In the genomic region with DNA sequence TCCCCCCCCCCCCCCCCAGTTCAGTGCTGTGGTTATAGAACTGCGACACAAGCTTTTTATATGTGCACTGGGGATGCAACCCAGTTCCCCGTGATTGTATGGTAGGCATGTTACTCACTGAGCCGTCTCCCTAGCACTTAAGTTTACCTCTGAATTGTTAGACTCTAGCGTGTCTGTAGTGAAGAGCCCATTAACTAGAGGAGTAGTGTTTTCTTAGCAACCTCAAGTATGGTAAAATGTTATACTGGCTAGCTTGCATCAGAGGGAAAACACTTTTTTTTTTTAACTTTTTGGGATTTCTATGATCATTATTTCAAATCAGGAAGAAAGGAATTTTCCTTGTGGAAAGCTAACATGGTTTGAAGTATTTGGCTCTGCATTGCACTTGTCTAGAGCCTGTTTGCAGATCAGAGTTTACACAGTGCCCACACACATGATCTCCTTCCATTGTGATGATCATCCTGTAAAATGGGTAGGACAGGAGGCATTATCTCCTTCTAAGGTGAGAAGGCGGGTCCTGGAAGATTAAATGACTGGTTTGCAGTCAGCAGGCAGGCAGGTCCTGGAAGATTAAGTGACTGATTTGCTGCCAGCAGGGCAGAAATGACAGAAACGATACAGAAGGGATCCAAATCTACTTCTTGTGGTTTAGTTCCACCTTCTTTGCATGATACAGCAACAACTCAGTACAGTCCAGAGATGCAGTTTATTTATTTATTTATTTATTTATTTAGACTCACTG, we compare ENCODE assay signal across 30 mouse cellular contexts.
DNase-seq lines count a peak whose midpoint lies in the region; ATAC-seq lines count a peak whose summit lies in the region.
"Had no signal": no experiment of that assay in that cellular context is flagged by ENCODE, and none has a peak within 500 bp of the region (broad histone marks: within the 10 kb centered on the region; RNA-seq: fewer than 3 reads in every experiment).

No protein-coding gene starts in this region.

- 84% methylated on average over 6 of the region's 6 CpGs for WGBS in midbrain, embryonic 16.5 days
- WGBS in midbrain, embryonic 11.5 days = 85% methylated on average over 6 of the region's 6 CpGs

- H3K9me3 ChIP-seq in midbrain, embryonic 16.5 days (replicated peaks; ENCODE audit: control insufficient read depth, low read length, poor library complexity, severe bottlenecking) = no peaks in the 10 kb centered on the region
- no peaks in the 10 kb centered on the region for H3K9me3 ChIP-seq in midbrain, embryonic 11.5 days (ENCODE audit: control insufficient read depth, low read length)
- H3K9me3 ChIP-seq: embryonic facial prominence, embryonic 10.5 days; embryonic facial prominence, embryonic 15.5 days; forebrain, embryonic 13.5 days; heart, embryonic 12.5 days; limb, embryonic 12.5 days; neural tube, embryonic 12.5 days had no signal

- no peak overlapping the region for H3K27ac ChIP-seq in midbrain, embryonic 16.5 days (ENCODE audit: low read length)
- no peak overlapping the region for H3K27ac ChIP-seq in midbrain, embryonic 11.5 days (ENCODE audit: low read depth, low read length)
- H3K27ac ChIP-seq: embryonic facial prominence, embryonic 10.5 days; embryonic facial prominence, embryonic 15.5 days; forebrain, embryonic 13.5 days; gastrocnemius, adult 2 months; heart, adult 2 months; left cerebral cortex, adult 2 months; limb, embryonic 12.5 days; macrophage; neural tube, embryonic 12.5 days had no signal

- ATAC-seq in midbrain, embryonic 16.5 days = 0 out of 2 replicates have a peak, but pooled peaks have one; percentile 19
- no peak for ATAC-seq in midbrain, embryonic 11.5 days (ENCODE audit: low FRiP score)
- ATAC-seq: activated CD4-positive, CD25-positive, alpha-beta regulatory T cell, adult 4 months; forebrain, embryonic 13.5 days; inflammation-experienced regulatory T-cells, adult 6 months had no signal

- no peak overlapping the region for H3K9ac ChIP-seq in midbrain, embryonic 16.5 days (ENCODE audit: low read depth, low read length)
- H3K9ac ChIP-seq in midbrain, embryonic 11.5 days (ENCODE audit: low read length) = no peak overlapping the region
- H3K9ac ChIP-seq: embryonic facial prominence, embryonic 15.5 days; forebrain, embryonic 13.5 days; heart, embryonic 12.5 days; hindbrain, embryonic 14.5 days; limb, embryonic 12.5 days; neural tube, embryonic 12.5 days had no signal

- no peaks in the 10 kb centered on the region for H3K27me3 ChIP-seq in midbrain, embryonic 16.5 days (ENCODE audit: control insufficient read depth, insufficient read depth, low read depth, low read length)
- H3K27me3 ChIP-seq in midbrain, embryonic 11.5 days (ENCODE audit: control insufficient read depth, insufficient read depth, low read length) = no peaks in the 10 kb centered on the region
- H3K27me3 ChIP-seq: embryonic facial prominence, embryonic 15.5 days; forebrain, embryonic 13.5 days; heart, embryonic 12.5 days; limb, embryonic 12.5 days; neural tube, embryonic 12.5 days had no signal

- no peak overlapping the region for H3K4me3 ChIP-seq in midbrain, embryonic 16.5 days (ENCODE audit: low read depth, low read length)
- H3K4me3 ChIP-seq in midbrain, embryonic 11.5 days (ENCODE audit: low read depth, low read length) = no peak overlapping the region
- H3K4me3 ChIP-seq: embryonic facial prominence, embryonic 10.5 days; embryonic facial prominence, embryonic 15.5 days; forebrain, embryonic 13.5 days; gastrocnemius, adult 2 months; heart, adult 2 months; heart, embryonic 12.5 days; left cerebral cortex, adult 2 months; limb, embryonic 12.5 days; myocyte; neural tube, embryonic 12.5 days had no signal

- no peak overlapping the region for H3K4me2 ChIP-seq in midbrain, embryonic 16.5 days (ENCODE audit: low read length)
- H3K4me2 ChIP-seq in midbrain, embryonic 11.5 days = no peak overlapping the region
- H3K4me2 ChIP-seq: embryonic facial prominence, embryonic 15.5 days; forebrain, embryonic 13.5 days; heart, embryonic 12.5 days; hindbrain, embryonic 14.5 days; limb, embryonic 12.5 days; liver, embryonic 11.5 days; neural tube, embryonic 12.5 days had no signal

- no peaks in the 10 kb centered on the region for H3K36me3 ChIP-seq in midbrain, embryonic 16.5 days (ENCODE audit: control insufficient read depth, insufficient read depth, low read length)
- H3K36me3 ChIP-seq in midbrain, embryonic 11.5 days (ENCODE audit: control insufficient read depth, insufficient read depth, low read length) = no peaks in the 10 kb centered on the region
- H3K36me3 ChIP-seq: embryonic facial prominence, embryonic 15.5 days; heart, embryonic 12.5 days; limb, embryonic 12.5 days had no signal

- peak; percentile 38 for DNase-seq in cerebellum, adult 9-10 months
- DNase-seq in cerebellum, adult 8-10 months = no peak
- no peak for DNase-seq in midbrain, embryonic 11.5 days (ENCODE audit: low spot score, missing footprints)
- peak; percentile 77 for DNase-seq in R1 (ENCODE audit: low read depth, low spot score)
- DNase-seq in adrenal gland, adult 2 months = no peak
- no peak for DNase-seq in frontal cortex, postnatal 10 days (ENCODE audit: low spot score in 2 of 2)
- DNase-seq: adrenal gland, postnatal 10 days; cerebellum, adult 18-20 months; gastrocnemius, adult 2 months; gastrocnemius, postnatal 36 days; heart, adult 2 months; kidney, adult 11 months; kidney, postnatal 25 days; right cerebral cortex, adult 18-20 months; spleen, adult 18-20 months; thymus, postnatal 36 days had no signal

- peaks cover 9% of the 10 kb centered on the region; the same call in 1 of the 2 replicates for H3K4me1 ChIP-seq in midbrain, embryonic 16.5 days (ENCODE audit: control insufficient read depth, insufficient read depth, low read length)
- peaks cover 11% of the 10 kb centered on the region for H3K4me1 ChIP-seq in midbrain, embryonic 11.5 days (ENCODE audit: control insufficient read depth, insufficient read depth, low read length)

Comparison
In these comparisons a context has a peak if more than half of its experiments do, and no peak if none do; other contexts are left out.
1. DNase-seq: peak in cerebellum, adult 9-10 months (single experiment) and R1 (single experiment); none in cerebellum, adult 8-10 months (single experiment), midbrain, embryonic 11.5 days (single experiment), adrenal gland, adult 2 months (single experiment) and frontal cortex, postnatal 10 days (0 of 2).